Mouse (Mus musculus) lung, adult 10 weeks (tissue): ENCODE results near the gene Qrfp. TPM values are rescaled to one million over a fixed set of nuclear protein-coding genes. Genes with fewer than 3 reads are reported as not detected.

Experiments used
- polyA plus RNA-seq: library from polyadenylated mRNA; stranded (reverse); fragments of 350-450 nt; fragmentation: Illumina TruSeq; extraction: RNeasy Lipid Tissue Mini Kit (QIAGEN cat#74804); gene quantifications from one replicate; pipeline ENCODE4 v1.2.3, GENCODE M21; 2014; ENCODE audit warnings: low read depth, low replicate concordance; ENCODE audit not compliant: insufficient read depth

The Qrfp gene
- polyA plus RNA-seq, result 0.10 TPM

DNA sequence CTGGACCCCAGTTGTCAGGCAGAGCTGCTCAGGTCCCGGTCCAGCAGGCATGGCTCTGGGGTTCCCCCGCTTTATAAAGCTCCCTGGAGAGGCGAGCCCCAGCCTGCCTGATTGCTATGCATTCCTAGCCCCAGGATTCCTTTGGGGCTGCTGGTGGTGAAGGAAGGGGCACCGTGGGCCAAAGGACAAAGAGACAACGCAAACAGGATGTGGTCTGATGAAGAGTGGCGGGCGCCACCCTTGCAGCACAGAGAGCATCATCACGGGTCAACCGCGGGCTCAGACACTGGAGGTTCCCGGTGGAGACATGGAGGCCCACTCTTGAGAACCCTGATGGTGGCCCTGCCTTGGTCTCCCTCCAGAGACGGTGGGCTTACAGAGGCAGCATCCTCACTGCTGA, at the start of gene Qrfp:
Gene Qrfp (minus strand): TSS at position 137 of the 400 bp plus-strand sequence.

GRCm38 (mm10) chr2:31845896-31846691, 35.7 kb upstream of the Qrfp start, which contains the start of gene Fibcd1:
Gene Fibcd1 (minus strand): TSS chr2:31846005.

Other genes with a start within 250 kb of the Qrfp start
- 14.6 TPM for gene Fubp3, start 237.9 kb downstream of the Qrfp start, polyA plus RNA-seq
- not detected for gene Prdm12, start 170.5 kb downstream of the Qrfp start, polyA plus RNA-seq
- gene Exosc2, start 139.9 kb downstream of the Qrfp start, polyA plus RNA-seq, result 17.8 TPM
- gene Abl1, start 122.2 kb downstream of the Qrfp start, polyA plus RNA-seq, result 13.6 TPM
- not detected for gene Fibcd1, start 35.4 kb upstream of the Qrfp start, polyA plus RNA-seq
- 2.5 TPM for gene Lamc3, start 76.7 kb upstream of the Qrfp start, polyA plus RNA-seq
- gene Aif1l, start 139.6 kb upstream of the Qrfp start, polyA plus RNA-seq, result 2.1 TPM
- 16.7 TPM for gene Nup214, start 163.9 kb upstream of the Qrfp start, polyA plus RNA-seq